Mouse (Mus musculus): ENCODE results near the gene Cux2. TPM values are rescaled to one million over a fixed set of nuclear protein-coding genes. Genes with fewer than 3 reads are reported as not detected.

Gene Cux2
- polyA plus RNA-seq, 1 experiment = 0.07 TPM

DNA sequence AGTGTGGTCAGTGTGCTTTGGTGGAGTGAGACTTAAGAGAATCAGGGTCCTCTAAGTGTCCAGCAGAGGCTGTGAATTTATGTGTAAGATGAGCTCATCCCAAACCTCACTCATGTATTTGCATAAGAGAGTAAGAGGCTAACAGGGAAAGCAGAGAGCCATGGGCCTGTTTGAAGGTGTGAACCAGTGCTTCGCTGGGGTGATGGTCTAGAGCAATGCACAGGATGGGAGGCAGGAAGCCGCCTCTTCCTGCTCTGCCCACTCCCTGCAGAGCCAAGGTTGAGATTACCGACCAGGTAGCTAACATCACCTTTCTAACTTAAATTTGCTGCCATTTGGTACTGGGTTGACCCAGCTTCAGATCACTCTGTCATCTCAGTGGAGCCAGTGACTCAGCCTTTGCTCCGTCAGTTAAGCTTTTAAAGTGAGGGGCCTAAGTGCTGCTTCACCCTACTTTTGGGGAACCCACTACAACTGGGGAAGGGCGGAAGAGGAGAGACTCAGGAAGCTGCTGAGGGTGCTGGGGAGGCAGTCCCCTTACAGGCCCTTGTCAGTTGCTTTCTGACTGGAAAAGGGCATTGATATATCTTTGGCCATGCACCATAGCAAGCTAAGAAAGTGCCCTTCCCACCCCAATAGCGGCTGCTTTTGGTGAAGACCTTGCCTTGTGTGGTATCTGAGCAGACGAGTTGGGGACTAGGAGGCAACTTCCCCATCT, 237.2 kb downstream of the Cux2 start:
- TF ChIP-seq POLR2A (IDR thresholded peaks at IDR 0.05; ENCODE audit: borderline replicate concordance, low read depth, low read length) (no peak), CTCF (IDR thresholded peaks at IDR 0.05; ENCODE audit: low read depth, low read length) (no peak)
- no peak overlapping the region for H3K4me3 ChIP-seq (ENCODE audit: insufficient read depth, low read length)
- no peak overlapping the region for H3K27ac ChIP-seq (ENCODE audit: insufficient read depth, low read depth, low read length)
- peaks cover 33% of the 10 kb centered on the region for H3K4me1 ChIP-seq (ENCODE audit: control insufficient read depth, insufficient read depth, low read length)

DNA sequence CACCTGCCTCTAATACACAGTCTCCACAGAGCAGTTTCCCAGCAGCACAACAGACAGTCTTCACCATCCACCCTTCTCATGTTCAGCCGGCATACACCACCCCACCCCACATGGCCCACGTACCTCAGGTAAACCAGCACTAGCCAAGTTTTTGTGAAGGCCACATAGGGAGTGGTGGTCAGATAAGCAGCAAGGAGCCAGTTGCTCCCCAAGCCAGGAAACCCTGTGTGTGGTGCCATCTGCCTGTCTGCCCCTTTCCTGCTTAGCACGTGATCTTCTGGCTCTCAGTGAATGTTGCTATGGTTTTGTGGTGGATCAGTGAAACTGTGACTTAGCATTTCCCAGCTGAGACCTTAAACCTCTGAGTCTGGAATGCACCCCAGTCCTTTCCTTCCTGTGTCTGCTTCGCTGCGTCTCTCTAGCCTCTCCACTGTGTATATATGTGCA, 238.4 kb downstream of the Cux2 start:
- Histone ChIP-seq H3K27ac (ENCODE audit: insufficient read depth, low read depth, low read length) (peak overlapping the region; percentile 44), H3K4me3 (ENCODE audit: insufficient read depth, low read length) (no peak overlapping the region), H3K4me1 (ENCODE audit: control insufficient read depth, insufficient read depth, low read length) (peaks cover 36% of the 10 kb centered on the region)
- 0 out of 2 replicates have a peak, but pooled peaks have one; percentile 22 for TF ChIP-seq POLR2A (IDR thresholded peaks at IDR 0.05; ENCODE audit: borderline replicate concordance, low read depth, low read length)
- TF ChIP-seq CTCF (IDR thresholded peaks at IDR 0.05; ENCODE audit: low read depth, low read length) = no peak

DNA sequence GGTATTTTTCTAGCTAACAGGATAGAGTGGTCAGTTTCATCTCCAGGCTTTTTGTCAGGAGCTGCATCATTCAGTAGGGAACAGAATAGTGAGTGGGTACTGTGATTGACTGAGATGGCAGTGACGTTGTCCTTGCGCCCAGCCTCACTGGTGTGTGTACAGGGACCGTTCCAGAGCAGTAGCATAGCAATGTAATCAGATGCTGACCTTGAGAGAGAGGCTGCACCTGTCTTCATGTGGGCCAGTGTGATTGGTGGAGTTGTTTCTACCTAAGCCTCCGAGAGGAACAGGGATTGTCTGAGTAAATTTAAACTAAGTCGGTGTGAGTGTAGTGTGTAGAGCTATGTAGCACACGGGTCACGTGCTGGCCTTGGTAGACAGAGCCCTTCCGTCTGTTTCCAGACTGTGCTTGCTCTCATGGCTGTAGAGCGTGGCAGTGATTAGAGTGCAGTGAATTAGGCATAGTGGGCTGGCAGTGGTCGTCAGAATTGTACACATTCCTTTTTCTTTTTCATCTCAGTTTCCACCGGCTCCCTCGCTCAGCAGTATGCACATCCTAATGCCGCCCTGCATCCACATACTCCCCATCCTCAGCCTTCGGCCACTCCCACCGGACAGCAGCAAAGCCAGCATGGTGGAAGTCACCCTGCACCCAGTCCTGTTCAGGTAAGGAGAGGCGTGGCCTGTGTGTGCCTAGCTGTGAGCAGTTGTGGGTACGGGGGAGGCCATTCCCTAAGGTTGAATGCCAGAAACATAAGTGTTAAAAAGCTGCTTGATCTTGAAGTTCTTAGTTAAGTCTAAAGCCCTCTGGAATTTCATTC, 239.4 kb downstream of the Cux2 start:
- TF ChIP-seq CTCF (IDR thresholded peaks at IDR 0.05; ENCODE audit: low read depth, low read length) = no peak
- no peak for TF ChIP-seq POLR2A (IDR thresholded peaks at IDR 0.05; ENCODE audit: borderline replicate concordance, low read depth, low read length)
- Histone ChIP-seq H3K4me1 (ENCODE audit: control insufficient read depth, insufficient read depth, low read length) (peaks cover 36% of the 10 kb centered on the region), H3K27ac (ENCODE audit: insufficient read depth, low read depth, low read length) (no peak overlapping the region), H3K4me3 (ENCODE audit: insufficient read depth, low read length) (no peak overlapping the region)

DNA sequence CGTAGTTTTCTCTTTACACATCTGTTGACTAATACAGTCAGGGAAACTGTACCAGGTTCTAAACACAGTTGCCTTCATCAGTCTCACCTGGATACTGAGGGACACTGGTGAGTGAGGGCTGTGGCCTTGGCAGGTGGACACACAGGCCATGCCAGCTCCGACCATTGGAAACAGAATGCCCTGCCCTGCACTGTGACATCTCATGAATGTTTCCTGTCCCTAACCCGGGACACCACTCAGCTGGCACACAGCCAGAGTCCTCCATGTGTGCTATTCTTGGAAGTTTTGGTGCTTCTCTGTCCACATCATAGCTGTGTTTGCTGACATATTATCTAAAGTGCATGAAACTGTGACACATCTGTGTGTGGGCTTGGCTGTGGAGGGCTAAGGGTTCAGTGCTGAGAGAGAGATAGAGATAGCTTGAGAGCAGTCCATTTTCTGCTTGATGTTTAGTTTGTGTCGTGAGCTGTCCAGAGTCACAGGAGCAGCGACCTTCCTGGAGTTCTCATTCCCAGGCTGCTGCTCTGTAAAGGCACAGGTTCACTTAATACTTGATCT, 240.2 kb downstream of the Cux2 start:
- no peak overlapping the region for H3K27ac ChIP-seq (ENCODE audit: insufficient read depth, low read depth, low read length)
- no peak for TF ChIP-seq CTCF (IDR thresholded peaks at IDR 0.05; ENCODE audit: low read depth, low read length)
- TF ChIP-seq POLR2A (IDR thresholded peaks at IDR 0.05; ENCODE audit: borderline replicate concordance, low read depth, low read length) = no peak
- peaks cover 36% of the 10 kb centered on the region for H3K4me1 ChIP-seq (ENCODE audit: control insufficient read depth, insufficient read depth, low read length)
- H3K4me3 ChIP-seq (ENCODE audit: insufficient read depth, low read length) = no peak overlapping the region

DNA sequence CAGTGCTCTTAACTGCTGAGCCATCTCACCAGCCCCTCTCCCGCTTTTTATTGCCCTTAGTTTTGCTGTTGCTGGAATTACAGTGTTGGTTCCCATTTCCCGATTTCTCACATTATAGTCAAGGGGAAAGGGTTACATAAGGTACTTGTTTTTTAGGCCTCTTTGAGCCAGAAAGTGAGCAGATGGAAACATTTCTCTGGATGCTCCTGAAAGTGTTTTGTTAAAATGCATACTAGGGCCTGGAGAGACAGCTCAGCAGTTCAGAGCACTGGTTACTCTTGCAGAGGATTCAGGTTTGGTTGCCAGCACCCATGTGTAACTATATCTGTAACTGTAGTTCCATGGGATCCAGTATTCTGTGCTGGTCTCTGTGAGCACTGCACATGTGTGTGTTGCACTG, 241.7 kb downstream of the Cux2 start:
- no peak for TF ChIP-seq CTCF (IDR thresholded peaks at IDR 0.05; ENCODE audit: low read depth, low read length)
- no peak for TF ChIP-seq POLR2A (IDR thresholded peaks at IDR 0.05; ENCODE audit: borderline replicate concordance, low read depth, low read length)
- Histone ChIP-seq H3K27ac (ENCODE audit: insufficient read depth, low read depth, low read length) (no peak overlapping the region), H3K4me1 (ENCODE audit: control insufficient read depth, insufficient read depth, low read length) (peaks cover 38% of the 10 kb centered on the region), H3K4me3 (ENCODE audit: insufficient read depth, low read length) (no peak overlapping the region)

DNA sequence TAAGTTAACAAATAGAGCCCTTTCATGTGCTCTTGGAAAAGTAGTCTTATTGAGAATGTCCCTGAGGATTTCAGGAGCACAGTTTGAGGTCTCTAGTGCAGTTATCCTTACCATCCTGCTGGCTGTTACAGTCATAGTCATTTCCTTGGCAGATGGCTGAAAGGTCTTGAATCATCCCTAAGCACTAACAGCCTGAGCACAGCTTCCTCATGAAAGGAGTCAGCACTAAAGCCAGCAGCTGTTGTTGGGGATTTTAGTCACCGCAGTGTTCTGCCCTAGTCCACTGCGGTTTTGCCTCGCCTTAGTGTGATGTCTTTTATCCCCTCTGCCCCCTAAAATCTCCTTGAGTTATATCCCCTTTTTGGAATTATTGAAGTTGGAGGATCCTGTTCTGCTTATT, 242.7 kb downstream of the Cux2 start:
- H3K27ac ChIP-seq (ENCODE audit: insufficient read depth, low read depth, low read length) = no peak overlapping the region
- peaks cover 30% of the 10 kb centered on the region for H3K4me1 ChIP-seq (ENCODE audit: control insufficient read depth, insufficient read depth, low read length)
- H3K4me3 ChIP-seq (ENCODE audit: insufficient read depth, low read length) = no peak overlapping the region
- TF ChIP-seq CTCF (IDR thresholded peaks at IDR 0.05; ENCODE audit: low read depth, low read length) (no peak), POLR2A (IDR thresholded peaks at IDR 0.05; ENCODE audit: borderline replicate concordance, low read depth, low read length) (no peak)

Other genes starting within 250 kb of the Cux2 start
- 69.5 and 77.5 TPM in 2 replicates for gene Sh2b3, start 212.5 kb downstream of the Cux2 start, polyA plus RNA-seq (2012; ENCODE audit: insufficient read depth, insufficient read length, missing spikeins)
- gene Pheta1, start 201.1 kb downstream of the Cux2 start, polyA plus RNA-seq (2012; ENCODE audit: insufficient read depth, insufficient read length, missing spikeins) = 6.5 and 6.6 TPM in 2 replicates
- gene Myl2, start 50.8 kb upstream of the Cux2 start, polyA plus RNA-seq (2012; ENCODE audit: insufficient read depth, insufficient read length, missing spikeins) = 3.6 TPM in 1 of 2 replicates, not detected in the other
- gene Ccdc63, start 90.7 kb upstream of the Cux2 start, polyA plus RNA-seq (2012; ENCODE audit: insufficient read depth, insufficient read length, missing spikeins) = 1.8 and 2.5 TPM in 2 replicates
- 308 and 336 TPM in 2 replicates for gene Ppp1cc, start 108.2 kb upstream of the Cux2 start, polyA plus RNA-seq (2012; ENCODE audit: insufficient read depth, insufficient read length, missing spikeins)
- gene Hvcn1, start 156.7 kb upstream of the Cux2 start, polyA plus RNA-seq (2012; ENCODE audit: insufficient read depth, insufficient read length, missing spikeins) = 50.7 and 54.3 TPM in 2 replicates
- gene Tctn1, start 214.4 kb upstream of the Cux2 start, polyA plus RNA-seq (2012; ENCODE audit: insufficient read depth, insufficient read length, missing spikeins) = 13.7 and 15.6 TPM in 2 replicates
- 12.3 and 13.5 TPM in 2 replicates for gene Pptc7, start 234.3 kb upstream of the Cux2 start, polyA plus RNA-seq (2012; ENCODE audit: insufficient read depth, insufficient read length, missing spikeins)

Measured in bone marrow macrophage, adult 2 months (primary cell).